Mouse (Mus musculus) liver, embryonic 13.5 days (tissue): ENCODE results near the gene Zfp759. TPM values are rescaled to one million over a fixed set of nuclear protein-coding genes. Genes with fewer than 3 reads are reported as not detected.
"Not testable (repeated sequence)": the region's sequence is repeated elsewhere in the genome, so short reads cannot be mapped to it uniquely, and the experiment has no call there.

Experiments used
- ATAC-seq: fragments of 200-750 bp; cut with Nextera tagmentation; 2 replicates; pipeline ENCODE4 v1.8.0; 2017; ENCODE audit warnings: low read depth, mild to moderate bottlenecking, moderate number of reproducible peaks, moderate library complexity
- DNase-seq: peaks from one replicate; pipeline ENCODE4 v3.0.0; 2022
- H3K27ac ChIP-seq: fragments of 300-500 bp; sonication (generic); 2 replicates; pipeline ENCODE4 v1.5.1; 2015; ENCODE audit warnings: moderate library complexity, mild to moderate bottlenecking, inconsistent platforms
- H3K27me3 ChIP-seq: fragments of 300-500 bp; sonication (generic); 2 replicates; pipeline ENCODE4 v1.6.1; 2015; ENCODE audit warnings: mild to moderate bottlenecking, inconsistent platforms
- H3K36me3 ChIP-seq: fragments of 300-500 bp; sonication (generic); 2 replicates; pipeline ENCODE4 v1.6.1; 2015; ENCODE audit warnings: mild to moderate bottlenecking, inconsistent platforms
- H3K4me1 ChIP-seq: fragments of 300-500 bp; sonication (generic); replicated peaks from 2 replicates; pipeline ENCODE4 v1.6.1; 2015; ENCODE audit warnings: inconsistent platforms
- H3K4me2 ChIP-seq: fragments of 300-500 bp; sonication (generic); 2 replicates; pipeline ENCODE4 v1.6.1; 2015; ENCODE audit warnings: inconsistent platforms, mild to moderate bottlenecking, moderate library complexity
- H3K4me3 ChIP-seq: fragments of 300-500 bp; sonication (generic); replicated peaks from 2 replicates; pipeline ENCODE4 v1.5.1; 2015; ENCODE audit warnings: mild to moderate bottlenecking, inconsistent platforms
- H3K9ac ChIP-seq: fragments of 300-500 bp; sonication (generic); 2 replicates; pipeline ENCODE4 v1.6.1; 2015; ENCODE audit warnings: mild to moderate bottlenecking, inconsistent platforms
- H3K9me3 ChIP-seq: fragments of 300-500 bp; sonication (generic); replicated peaks from 2 replicates; pipeline ENCODE4 v1.6.1; 2016; ENCODE audit warnings: inconsistent platforms
- WGBS: fragments of 180-500 bp; shearing (Covaris S2); methylation state at CpG from one replicate; pipeline ENCODE4 v1.1.7; 2015; ENCODE audit not compliant: insufficient replicate concordance; 5-methylcytosine and 5-hydroxymethylcytosine counted together
- polyA plus RNA-seq: library from polyadenylated mRNA; unstranded; fragments of >200 nt; fragmentation: Nextera tagmentation; extraction: Ambion mirVana; gene quantifications from 2 replicates; pipeline ENCODE4 v1.2.1, GENCODE M21; 2015

Gene Zfp759
- polyA plus RNA-seq, result 0.50 and 0.82 TPM in 2 replicates

DNA sequence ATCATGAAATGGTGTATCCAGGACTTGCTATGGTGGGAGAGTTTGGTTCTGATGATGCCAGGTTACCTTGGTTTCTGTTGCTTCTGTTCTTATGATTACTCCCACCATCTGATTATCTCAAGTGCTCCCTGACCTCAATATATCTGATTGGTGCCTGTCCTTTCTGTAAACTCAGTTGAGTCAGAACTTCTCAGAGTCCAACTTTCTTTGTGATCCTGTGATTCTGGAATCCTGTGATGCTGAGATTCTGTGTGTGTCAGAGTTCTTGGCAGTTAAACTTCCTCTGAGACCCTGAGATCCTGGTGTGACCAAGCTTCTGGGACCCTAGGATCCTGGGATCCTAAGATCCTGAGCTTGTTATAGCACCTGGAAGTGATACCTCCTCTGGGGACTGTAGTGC, at the start of gene Zfp759:
Gene Zfp759 (plus strand): TSS at position 301 of the 400 bp plus-strand sequence.
- H3K36me3 ChIP-seq, H3K27ac ChIP-seq, H3K27me3 ChIP-seq, DNase-seq, H3K4me1 ChIP-seq, ATAC-seq, H3K4me3 ChIP-seq, H3K9ac ChIP-seq, H3K4me2 ChIP-seq, H3K9me3 ChIP-seq: not testable (repeated sequence)

GRCm38 (mm10) chr13:67072786-67073185, 48.7 kb upstream of the Zfp759 start:
- no peak for ATAC-seq
- H3K9ac ChIP-seq, result no peak overlapping the region

GRCm38 (mm10) chr13:67077244-67077643, 44.2 kb upstream of the Zfp759 start:
- DNase-seq (no peak), ATAC-seq (no peak)
- Histone ChIP-seq H3K9me3 (no peaks in the 10 kb centered on the region), H3K9ac (no peak overlapping the region), H3K4me2 (no peak overlapping the region), H3K27me3 (no peaks in the 10 kb centered on the region), H3K4me3 (no peak overlapping the region), H3K4me1 (peaks cover 16% of the 10 kb centered on the region), H3K27ac (no peak overlapping the region), H3K36me3 (peaks cover 32% of the 10 kb centered on the region)
- 77% methylated on average over 2 of the region's 2 CpGs for WGBS

More at GRCm38 (mm10) chr13:67072786-67073185, 48.7 kb upstream of the Zfp759 start:
- no peak for DNase-seq
- Histone ChIP-seq H3K27me3 (no peaks in the 10 kb centered on the region), H3K9me3 (peaks cover 3% of the 10 kb centered on the region; the same call in 1 of the 2 replicates), H3K4me2 (no peak overlapping the region), H3K4me1 (no peaks in the 10 kb centered on the region), H3K36me3 (peaks cover 52% of the 10 kb centered on the region), H3K27ac (no peak overlapping the region), H3K4me3 (no peak overlapping the region)
- 78% methylated on average over 2 of the region's 2 CpGs for WGBS

GRCm38 (mm10) chr13:67081142-67081713, 40.2 kb upstream of the Zfp759 start:
- no peaks in the 10 kb centered on the region for H3K9me3 ChIP-seq
- H3K4me1 ChIP-seq, result peaks cover 17% of the 10 kb centered on the region
- H3K4me2 ChIP-seq, result peak overlapping the region; percentile 83
- H3K27ac ChIP-seq, result peak overlapping the region; percentile 81
- DNase-seq (peak; percentile 72), ATAC-seq (peak; percentile 100)
- H3K9ac ChIP-seq, result peak overlapping the region; percentile 70
- H3K27me3 ChIP-seq, result no peaks in the 10 kb centered on the region
- H3K36me3 ChIP-seq, result peaks cover 10% of the 10 kb centered on the region; the same call in 1 of the 2 replicates
- 1% methylated on average over 24 of the region's 24 CpGs for WGBS
- peak overlapping the region; percentile 66 for H3K4me3 ChIP-seq

- Histone ChIP-seq H3K4me1 (peaks cover 17% of the 10 kb centered on the region), H3K4me2 (peak overlapping the region; percentile 83), H3K27ac (peak overlapping the region; percentile 7; the same call in 1 of the 2 replicates), H3K9me3 (no peaks in the 10 kb centered on the region), H3K36me3 (peaks cover 5% of the 10 kb centered on the region; the same call in 1 of the 2 replicates), H3K9ac (no peak overlapping the region), H3K4me3 (peak overlapping the region; percentile 66), H3K27me3 (no peaks in the 10 kb centered on the region)
- no peak for ATAC-seq
- no peak for DNase-seq
- 37% methylated on average over 1 of the region's 1 CpGs for WGBS
These were observed 39.5 kb upstream of the Zfp759 start for GRCm38 (mm10) chr13:67081946-67082345.

DNA sequence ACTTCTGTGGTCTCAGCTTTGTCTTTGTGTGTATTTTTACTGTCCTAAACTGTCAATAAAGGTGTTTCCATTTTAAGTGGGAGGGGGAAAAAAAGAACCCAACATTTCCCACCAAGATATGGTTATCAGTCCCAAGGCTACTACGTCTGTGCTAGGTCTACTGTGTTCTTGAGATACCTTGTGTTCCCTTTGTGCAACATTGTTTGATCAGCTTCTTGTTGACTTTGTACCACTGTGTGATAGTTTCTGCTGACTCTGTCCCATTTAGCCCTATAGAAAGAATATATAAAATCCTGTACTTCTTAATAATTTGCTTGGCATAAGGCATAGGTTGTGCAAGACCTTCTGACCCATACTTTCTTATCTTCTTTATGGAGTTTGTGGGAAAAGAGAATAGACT, 31.3 kb upstream of the Zfp759 start:
- Histone ChIP-seq H3K4me2 (no peak overlapping the region), H3K27me3 (no peaks in the 10 kb centered on the region), H3K27ac (no peak overlapping the region), H3K9ac (no peak overlapping the region), H3K9me3 (no peaks in the 10 kb centered on the region), H3K4me1 (no peaks in the 10 kb centered on the region), H3K4me3 (no peak overlapping the region), H3K36me3 (0 out of 2 replicates have a peak, but pooled peaks cover 3% of the 10 kb centered on the region)
- ATAC-seq, result no peak
- DNase-seq, result no peak
- WGBS, result 41% methylated on average over 1 of the region's 1 CpGs

GRCm38 (mm10) chr13:67097876-67098275, 23.6 kb upstream of the Zfp759 start, which contains the start of gene Zfp708:
Gene Zfp708 (minus strand): TSS chr13:67097976.
- no peaks in the 10 kb centered on the region for H3K9me3 ChIP-seq
- H3K36me3 ChIP-seq, result peaks cover 16% of the 10 kb centered on the region
- H3K4me3 ChIP-seq, result no peak within 1 kb of the TSS
- H3K27ac ChIP-seq, result no peak within 1 kb of the TSS
- H3K27me3 ChIP-seq, result no peaks in the 10 kb centered on the region
- ATAC-seq (no peak), DNase-seq (no peak)
- H3K9ac ChIP-seq, result no peak within 1 kb of the TSS
- H3K4me1 ChIP-seq, result no peaks in the 10 kb centered on the region
- 72% methylated on average over 10 of the region's 10 CpGs for WGBS
- H3K4me2 ChIP-seq, result no peak within 1 kb of the TSS

GRCm38 (mm10) chr13:67107681-67108080, 13.8 kb upstream of the Zfp759 start:
- ATAC-seq, result no peak
- peak overlapping the region; percentile 70 for H3K4me2 ChIP-seq
- no peak for DNase-seq

DNA sequence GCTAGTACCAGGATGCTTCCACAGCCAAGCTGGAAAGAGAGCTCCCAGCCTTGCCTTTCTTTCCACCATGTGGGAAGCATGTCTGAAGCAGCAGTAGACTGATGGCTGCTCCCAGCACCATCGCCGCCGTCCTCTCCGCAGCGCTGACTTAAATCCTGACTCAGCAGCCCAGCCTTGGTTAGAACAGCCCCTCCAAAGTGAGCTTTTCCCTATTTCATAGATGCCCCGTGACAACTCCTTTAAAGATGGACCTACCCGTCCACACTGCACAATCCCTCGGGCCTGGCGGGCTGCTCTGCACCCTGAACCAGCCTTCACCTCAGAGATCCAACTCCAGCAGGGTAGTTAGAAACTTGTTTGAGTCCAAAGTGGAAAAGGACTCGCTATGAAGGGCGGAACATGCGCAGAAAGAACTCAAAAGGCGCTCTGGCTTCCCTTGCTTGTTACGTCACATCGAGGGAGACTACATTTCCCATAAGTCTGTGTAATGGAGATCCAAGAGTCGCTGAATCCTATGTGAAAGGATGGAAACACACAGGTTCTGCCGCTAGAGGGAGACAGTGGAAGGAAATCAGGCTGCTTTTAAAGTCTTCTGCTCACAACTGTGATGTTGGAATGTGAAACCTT, 13.2 kb upstream of the Zfp759 start, which contains the start of gene Gm28557:
Gene Gm28557 (minus strand): TSS at position 411 of the 627 bp plus-strand sequence.
- Histone ChIP-seq H3K9me3 (no peaks in the 10 kb centered on the region), H3K9ac (peak within 1 kb of the TSS; percentile 77), H3K36me3 (peaks cover 9% of the 10 kb centered on the region), H3K27me3 (no peaks in the 10 kb centered on the region), H3K4me3 (peak within 1 kb of the TSS; percentile 65), H3K27ac (peak within 1 kb of the TSS; percentile 90), H3K4me2 (peak within 1 kb of the TSS; percentile 70), H3K4me1 (peaks cover 18% of the 10 kb centered on the region)
- DNase-seq (peak; percentile 86), ATAC-seq (peak; percentile 96)
- under 1% methylated on average over 17 of the region's 17 CpGs for WGBS

More at GRCm38 (mm10) chr13:67107681-67108080, 13.8 kb upstream of the Zfp759 start:
- H3K9ac ChIP-seq, result peak overlapping the region; percentile 77
- H3K4me1 ChIP-seq, result peaks cover 18% of the 10 kb centered on the region
- H3K27ac ChIP-seq, result peak overlapping the region; percentile 90; the same call in 1 of the 2 replicates
- 54% methylated on average over 9 of the region's 9 CpGs for WGBS
- peak overlapping the region; percentile 65 for H3K4me3 ChIP-seq
- H3K36me3 ChIP-seq, result peaks cover 9% of the 10 kb centered on the region
- H3K9me3 ChIP-seq, result no peaks in the 10 kb centered on the region
- no peaks in the 10 kb centered on the region for H3K27me3 ChIP-seq

GRCm38 (mm10) chr13:67108821-67109206, 12.6 kb upstream of the Zfp759 start:
- H3K9ac ChIP-seq, result peak overlapping the region; percentile 48
- no peak overlapping the region for H3K27ac ChIP-seq
- H3K27me3 ChIP-seq, result no peaks in the 10 kb centered on the region
- WGBS, result 7% methylated on average over 9 of the region's 9 CpGs
- DNase-seq, result no peak
- peak; percentile 50 for ATAC-seq
- H3K4me2 ChIP-seq, result peak overlapping the region; percentile 70
- peaks cover 9% of the 10 kb centered on the region for H3K36me3 ChIP-seq
- peaks cover 18% of the 10 kb centered on the region for H3K4me1 ChIP-seq
- peak overlapping the region; percentile 65 for H3K4me3 ChIP-seq
- H3K9me3 ChIP-seq, result no peaks in the 10 kb centered on the region

DNA sequence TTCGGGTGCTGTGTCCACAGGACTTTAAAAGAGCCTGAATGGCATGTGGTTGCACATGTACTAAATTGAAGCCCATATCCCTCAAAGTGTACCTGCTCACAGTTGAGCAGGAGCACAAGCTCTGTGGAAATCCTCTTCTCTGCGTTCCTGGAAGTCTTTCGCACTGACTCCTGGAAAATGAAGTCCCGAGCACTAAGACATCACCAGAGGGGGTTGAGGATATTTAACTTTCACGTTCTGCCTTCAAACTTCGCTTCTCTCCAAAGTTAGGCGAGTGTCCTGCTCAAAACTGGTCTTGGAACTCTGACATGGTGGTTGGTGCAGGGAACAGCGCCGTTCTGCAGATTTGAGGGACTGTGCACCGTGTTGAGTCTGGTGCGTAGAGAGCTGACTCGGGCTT, 9.4 kb upstream of the Zfp759 start:
- H3K4me1 ChIP-seq, result peaks cover 12% of the 10 kb centered on the region
- H3K9ac ChIP-seq, result no peak overlapping the region
- no peak for DNase-seq
- no peak for ATAC-seq
- no peaks in the 10 kb centered on the region for H3K27me3 ChIP-seq
- no peak overlapping the region for H3K4me2 ChIP-seq
- 71% methylated on average over 12 of the region's 12 CpGs for WGBS
- H3K27ac ChIP-seq, result no peak overlapping the region
- no peaks in the 10 kb centered on the region for H3K9me3 ChIP-seq
- no peak overlapping the region for H3K4me3 ChIP-seq
- no peaks in the 10 kb centered on the region for H3K36me3 ChIP-seq
